Mouse (Mus musculus): ENCODE data around the gene Nsun3.

Gene Nsun3

GRCm38 (mm10) chr16:62786621-62787331, at the start of gene Nsun3:
Nsun3 (minus strand) TSS chr16:62786818.
- in situ Hi-C loops (cut with MboI, MseI): no loop called here

GRCm38 (mm10) chr16:62834016-62834735, 47.6 kb upstream of the Nsun3 start:
- in situ Hi-C loops (cut with MboI, MseI): no loop called here

- in situ Hi-C loops (cut with MboI, MseI): no loop called here
These were observed 45.9 kb upstream of the Nsun3 start for GRCm38 (mm10) chr16:62832481-62832880.

GRCm38 (mm10) chr16:62832027-62832426, 45.4 kb upstream of the Nsun3 start:
- in situ Hi-C loops (cut with MboI, MseI): no loop called here

GRCm38 (mm10) chr16:62826156-62827001, 39.8 kb upstream of the Nsun3 start:
- in situ Hi-C loops (cut with MboI, MseI): no loop called here

GRCm38 (mm10) chr16:62822472-62822871, 35.9 kb upstream of the Nsun3 start:
- in situ Hi-C loops (cut with MboI, MseI): no loop called here

GRCm38 (mm10) chr16:62814491-62814890, 27.9 kb upstream of the Nsun3 start, which contains the start of gene Stx19:
Stx19 (plus strand) TSS chr16:62814676.
- in situ Hi-C loops (cut with MboI, MseI): no loop called here

GRCm38 (mm10) chr16:62813790-62814189, 27.2 kb upstream of the Nsun3 start:
- in situ Hi-C loops (cut with MboI, MseI): no loop called here

- in situ Hi-C loops (cut with MboI, MseI): no loop called here
These were observed 24.2 kb upstream of the Nsun3 start for GRCm38 (mm10) chr16:62810855-62811254.

GRCm38 (mm10) chr16:62807249-62807979, 20.8 kb upstream of the Nsun3 start:
- in situ Hi-C loops (cut with MboI, MseI): no loop called here

- in situ Hi-C loops (cut with MboI, MseI): no loop called here
These were observed 18.0 kb upstream of the Nsun3 start for GRCm38 (mm10) chr16:62804621-62805020.

- in situ Hi-C loops (cut with MboI, MseI): no loop called here
These were observed 13.2 kb upstream of the Nsun3 start for GRCm38 (mm10) chr16:62799839-62800238.

- in situ Hi-C loops (cut with MboI, MseI): no loop called here
These were observed 12.8 kb upstream of the Nsun3 start for GRCm38 (mm10) chr16:62799426-62799825.

GRCm38 (mm10) chr16:62798808-62799207, 12.2 kb upstream of the Nsun3 start:
- in situ Hi-C loops (cut with MboI, MseI): no loop called here

- in situ Hi-C loops (cut with MboI, MseI): no loop called here
These were observed 10.0 kb upstream of the Nsun3 start for GRCm38 (mm10) chr16:62796608-62797007.

- in situ Hi-C loops (cut with MboI, MseI): no loop called here
These were observed 4.4 kb downstream of the Nsun3 start for GRCm38 (mm10) chr16:62782229-62782628.

GRCm38 (mm10) chr16:62778282-62778681, 8.3 kb downstream of the Nsun3 start:
- in situ Hi-C loops (cut with MboI, MseI): no loop called here

GRCm38 (mm10) chr16:62776034-62776433, 10.6 kb downstream of the Nsun3 start:
- in situ Hi-C loops (cut with MboI, MseI): no loop called here

- in situ Hi-C loops (cut with MboI, MseI): no loop called here
These were observed 13.2 kb downstream of the Nsun3 start for GRCm38 (mm10) chr16:62773462-62773861.

- in situ Hi-C loops (cut with MboI, MseI): no loop called here
These were observed 28.3 kb downstream of the Nsun3 start for GRCm38 (mm10) chr16:62758340-62758739.

GRCm38 (mm10) chr16:62755307-62755706, 31.3 kb downstream of the Nsun3 start:
- in situ Hi-C loops (cut with MboI, MseI): no loop called here

Data from T-helper 2 cell (primary cell).